Mouse (Mus musculus): ENCODE data around the gene Thoc3. TPM values are rescaled to one million over a fixed set of nuclear protein-coding genes. Genes with fewer than 3 reads are reported as not detected.

Gene Thoc3
- total and polyA plus RNA-seq, 2 experiments = 19.2 to 27.7 TPM

GRCm38 (mm10) chr13:54457062-54457461 is 11.6 kb downstream of the Thoc3 start:
- Histone ChIP-seq H3K9ac (ENCODE audit: low read depth, low read length) (no peak overlapping the region), H3K27me3 (ENCODE audit: control insufficient read depth, insufficient read depth, low read length) (no peaks in the 10 kb centered on the region), H3K27ac (replicated peaks; ENCODE audit: insufficient read depth, low read depth, low read length) (no peak overlapping the region), H3K36me3 (ENCODE audit: control insufficient read depth, insufficient read depth, low read length) (peaks cover 20% of the 10 kb centered on the region; the same call in 1 of the 2 replicates), H3K79me2 (ENCODE audit: control insufficient read depth, insufficient read depth, low read length) (no peaks in the 10 kb centered on the region), H3K4me3 (ENCODE audit: insufficient read depth, low read depth, low read length) (no peak overlapping the region), H3K4me1 (ENCODE audit: control insufficient read depth, insufficient read depth, low read length) (0 out of 2 replicates have a peak, but pooled peaks cover under 1% of the 10 kb centered on the region)
- DNase-seq (ENCODE audit: extremely low read depth, low read depth, low spot score) = peak; percentile 21
- 70% methylated on average over 2 of the region's 2 CpGs for WGBS
- TF ChIP-seq POLR2A (IDR thresholded peaks at IDR 0.05; ENCODE audit: extremely low read depth, insufficient read depth, low read length) = no peak
- TF ChIP-seq CTCF (IDR thresholded peaks at IDR 0.05; ENCODE audit: low read depth, low read length) = peak; percentile 69

DNA sequence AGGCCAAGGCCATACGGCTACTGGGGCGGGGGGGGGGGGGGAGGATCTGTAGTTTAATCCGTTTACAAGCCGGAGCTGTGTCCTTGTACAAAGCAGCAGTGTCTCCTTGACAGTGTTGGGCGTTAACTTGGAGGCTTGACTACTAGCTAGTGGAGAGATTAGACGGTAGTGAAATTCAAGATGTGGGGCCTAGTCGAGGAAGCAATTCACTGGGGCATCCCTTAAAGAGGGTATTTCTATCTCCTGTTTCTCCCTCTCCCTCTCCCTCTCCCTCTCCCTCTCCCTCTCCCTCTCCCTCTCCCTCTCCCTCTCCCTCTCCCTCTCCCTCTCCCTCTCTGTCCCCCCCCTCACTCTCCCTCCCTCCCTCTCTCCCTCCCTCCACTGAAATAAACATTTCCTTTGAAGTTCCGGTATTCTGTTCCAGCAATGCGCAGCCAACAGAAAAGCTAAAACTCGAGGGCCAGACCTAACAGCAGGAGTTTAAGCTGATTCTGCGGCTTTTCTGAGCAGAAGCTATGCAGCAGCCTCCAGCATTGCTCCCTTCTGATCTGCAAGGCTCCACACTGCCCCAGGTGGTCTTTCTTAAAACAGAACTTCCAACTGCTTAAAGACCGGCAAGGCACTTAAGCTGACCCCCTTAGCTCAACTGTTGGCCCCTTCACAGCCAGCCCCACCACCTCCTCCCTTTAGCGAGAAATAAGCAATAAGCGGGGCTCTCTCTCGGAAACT is 21.0 kb downstream of the Thoc3 start:
- 20% methylated on average over 15 of the region's 15 CpGs for WGBS
- Histone ChIP-seq H3K27ac (replicated peaks; ENCODE audit: insufficient read depth, low read depth, low read length) (no peak overlapping the region), H3K36me3 (ENCODE audit: control insufficient read depth, insufficient read depth, low read length) (no peaks in the 10 kb centered on the region), H3K4me3 (ENCODE audit: insufficient read depth, low read depth, low read length) (no peak overlapping the region), H3K27me3 (ENCODE audit: control insufficient read depth, insufficient read depth, low read length) (no peaks in the 10 kb centered on the region), H3K79me2 (ENCODE audit: control insufficient read depth, insufficient read depth, low read length) (no peaks in the 10 kb centered on the region), H3K4me1 (ENCODE audit: control insufficient read depth, insufficient read depth, low read length) (peaks cover 10% of the 10 kb centered on the region; the same call in 1 of the 2 replicates), H3K9ac (ENCODE audit: low read depth, low read length) (no peak overlapping the region)
- no peak for DNase-seq (ENCODE audit: extremely low read depth, low read depth, low spot score)
- TF ChIP-seq CTCF (IDR thresholded peaks at IDR 0.05; ENCODE audit: low read depth, low read length) = no peak
- TF ChIP-seq POLR2A (IDR thresholded peaks at IDR 0.05; ENCODE audit: extremely low read depth, insufficient read depth, low read length) = no peak

DNA sequence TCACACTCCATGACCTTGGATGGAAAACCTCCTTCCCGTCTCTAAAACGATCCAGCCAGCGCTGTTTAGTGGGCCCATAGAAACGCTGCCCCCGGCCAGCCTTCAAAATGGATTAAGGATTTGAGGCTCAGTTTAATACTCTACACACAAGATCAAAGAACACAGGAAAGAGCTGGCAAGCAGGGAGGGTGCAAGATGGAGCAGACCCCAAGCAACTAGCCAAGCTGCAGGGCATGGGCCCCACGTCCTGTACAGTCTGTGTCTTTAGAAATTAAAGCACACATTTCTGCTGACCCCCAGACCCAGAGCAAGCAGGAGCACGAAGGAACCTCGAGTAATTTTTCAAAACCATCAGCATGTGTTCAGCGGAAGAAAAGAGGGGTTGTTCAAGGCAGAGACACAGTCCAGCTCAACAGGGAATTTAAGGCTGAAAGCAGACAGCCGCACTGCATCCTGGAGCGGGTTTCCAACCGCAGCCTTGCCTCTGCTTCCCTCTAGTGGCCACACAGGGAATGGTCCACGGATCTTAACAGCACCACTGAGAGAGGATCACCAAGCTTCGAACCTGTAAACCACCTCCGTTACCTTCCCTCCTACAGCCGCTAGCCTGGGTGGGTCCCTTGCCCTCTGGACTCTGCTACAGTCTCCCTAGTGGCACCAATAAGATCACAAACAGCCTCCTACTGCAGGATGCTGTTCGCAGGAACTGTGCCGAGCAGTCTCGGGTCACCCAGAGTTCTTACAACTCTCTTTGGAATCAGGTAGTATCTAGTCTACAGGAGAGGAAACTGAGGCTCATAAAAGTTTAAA is 21.8 kb downstream of the Thoc3 start:
- TF ChIP-seq POLR2A (IDR thresholded peaks at IDR 0.05; ENCODE audit: extremely low read depth, insufficient read depth, low read length) = no peak
- peak; percentile 100 for TF ChIP-seq CTCF (IDR thresholded peaks at IDR 0.05; ENCODE audit: low read depth, low read length)
- DNase-seq (ENCODE audit: extremely low read depth, low read depth, low spot score) = peak; percentile 40
- WGBS = 37% methylated on average over 19 of the region's 19 CpGs
- no peak overlapping the region for H3K27ac ChIP-seq (replicated peaks; ENCODE audit: insufficient read depth, low read depth, low read length)
- no peaks in the 10 kb centered on the region for H3K79me2 ChIP-seq (ENCODE audit: control insufficient read depth, insufficient read depth, low read length)
- no peak overlapping the region for H3K9ac ChIP-seq (ENCODE audit: low read depth, low read length)
- H3K4me3 ChIP-seq (ENCODE audit: insufficient read depth, low read depth, low read length) = no peak overlapping the region
- H3K27me3 ChIP-seq (ENCODE audit: control insufficient read depth, insufficient read depth, low read length) = no peaks in the 10 kb centered on the region
- peaks cover 10% of the 10 kb centered on the region; the same call in 1 of the 2 replicates for H3K4me1 ChIP-seq (ENCODE audit: control insufficient read depth, insufficient read depth, low read length)
- no peaks in the 10 kb centered on the region for H3K36me3 ChIP-seq (ENCODE audit: control insufficient read depth, insufficient read depth, low read length)

DNA sequence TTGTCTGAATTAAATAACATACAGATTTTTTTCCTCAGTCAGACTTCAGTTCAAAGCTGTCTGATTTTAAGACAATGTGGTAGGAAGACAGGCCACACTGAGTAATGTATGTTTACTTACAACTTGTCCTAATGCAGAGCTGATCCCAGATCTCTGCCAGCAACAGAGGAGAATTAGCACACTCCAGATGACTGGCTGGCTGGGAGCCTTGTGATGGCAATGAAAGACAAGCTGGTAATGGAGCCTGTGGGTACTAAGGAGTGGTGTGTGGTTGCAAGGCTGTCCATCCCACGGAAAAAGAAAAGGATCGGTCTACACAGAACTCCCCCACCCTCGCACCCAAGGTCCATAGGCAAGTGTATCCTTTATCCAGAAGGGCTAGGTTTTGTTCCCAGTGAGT is 25.0 kb downstream of the Thoc3 start:
- 97% methylated on average over 3 of the region's 3 CpGs for WGBS
- no peak for TF ChIP-seq POLR2A (IDR thresholded peaks at IDR 0.05; ENCODE audit: extremely low read depth, insufficient read depth, low read length)
- TF ChIP-seq CTCF (IDR thresholded peaks at IDR 0.05; ENCODE audit: low read depth, low read length) = no peak

GRCm38 (mm10) chr13:54439912-54440311 is 28.7 kb downstream of the Thoc3 start:
- Histone ChIP-seq H3K9ac (ENCODE audit: low read depth, low read length) (no peak overlapping the region), H3K79me2 (ENCODE audit: control insufficient read depth, insufficient read depth, low read length) (no peaks in the 10 kb centered on the region), H3K27ac (replicated peaks; ENCODE audit: insufficient read depth, low read depth, low read length) (0 out of 2 replicates have a peak overlapping the region, but pooled peaks have one; percentile 15), H3K4me1 (ENCODE audit: control insufficient read depth, insufficient read depth, low read length) (peaks cover 15% of the 10 kb centered on the region), H3K27me3 (ENCODE audit: control insufficient read depth, insufficient read depth, low read length) (no peaks in the 10 kb centered on the region), H3K36me3 (ENCODE audit: control insufficient read depth, insufficient read depth, low read length) (no peaks in the 10 kb centered on the region), H3K4me3 (ENCODE audit: insufficient read depth, low read depth, low read length) (no peak overlapping the region)
- TF ChIP-seq POLR2A (IDR thresholded peaks at IDR 0.05; ENCODE audit: extremely low read depth, insufficient read depth, low read length) (no peak), CTCF (IDR thresholded peaks at IDR 0.05; ENCODE audit: low read depth, low read length) (peak; percentile 22; the same call in 1 of the 2 replicates)
- peak; percentile 92 for DNase-seq (ENCODE audit: extremely low read depth, low read depth, low spot score)
- 22% methylated on average over 7 of the region's 7 CpGs for WGBS

More for the DNA sequence above, 25.0 kb downstream of the Thoc3 start:
- Histone ChIP-seq H3K27me3 (ENCODE audit: control insufficient read depth, insufficient read depth, low read length) (no peaks in the 10 kb centered on the region), H3K4me1 (ENCODE audit: control insufficient read depth, insufficient read depth, low read length) (peaks cover 15% of the 10 kb centered on the region), H3K9ac (ENCODE audit: low read depth, low read length) (no peak overlapping the region), H3K4me3 (ENCODE audit: insufficient read depth, low read depth, low read length) (no peak overlapping the region), H3K36me3 (ENCODE audit: control insufficient read depth, insufficient read depth, low read length) (no peaks in the 10 kb centered on the region), H3K27ac (replicated peaks; ENCODE audit: insufficient read depth, low read depth, low read length) (no peak overlapping the region), H3K79me2 (ENCODE audit: control insufficient read depth, insufficient read depth, low read length) (no peaks in the 10 kb centered on the region)
- DNase-seq (ENCODE audit: extremely low read depth, low read depth, low spot score) = no peak
